Mouse (Mus musculus) limb, embryonic 14.5 days (tissue): ENCODE measurements around the gene 4930558C23Rik. TPM values are rescaled to one million over a fixed set of nuclear protein-coding genes. Genes with fewer than 3 reads are reported as not detected.
A peak's percentile ranks its signal among the peaks of the same experiment; 100 is the strongest.
"Not testable (repeated sequence)": the region's sequence is repeated elsewhere in the genome, so short reads cannot be mapped to it uniquely, and the experiment has no call there.

Experiments
- ATAC-seq: fragments of 200-750 bp; cut with Nextera tagmentation; 2 replicates; pipeline ENCODE4 v1.8.0; 2017; ENCODE audit warnings: low read depth, moderate number of reproducible peaks, moderate TSS enrichment; ENCODE audit not compliant: low FRiP score
- DNase-seq: peaks from one replicate; pipeline ENCODE4 v3.0.0-alpha.2; 2015; ENCODE audit warnings: low spot score
- H3K27ac ChIP-seq: fragments of 300-500 bp; sonication (generic); replicated peaks from 2 replicates; pipeline ENCODE4 v1.5.1; 2014; ENCODE audit warnings: low read depth, mild to moderate bottlenecking, low read length, moderate library complexity, mixed read lengths
- H3K27me3 ChIP-seq: fragments of 300-500 bp; sonication (generic); 2 replicates; pipeline ENCODE4 v1.6.1; 2014; ENCODE audit warnings: low read length, mixed read lengths; ENCODE audit not compliant: control insufficient read depth, insufficient read depth
- H3K36me3 ChIP-seq: fragments of 300-500 bp; sonication (generic); 2 replicates; pipeline ENCODE4 v1.6.1; 2014; ENCODE audit warnings: mild to moderate bottlenecking, low read length, moderate library complexity, mixed read lengths; ENCODE audit not compliant: control insufficient read depth, insufficient read depth
- H3K4me1 ChIP-seq: fragments of 300-500 bp; sonication (generic); 2 replicates; pipeline ENCODE4 v1.6.1; 2014; ENCODE audit warnings: antibody characterized with exemption, low read length, mixed read lengths; ENCODE audit not compliant: control insufficient read depth, insufficient read depth
- H3K4me2 ChIP-seq: fragments of 300-500 bp; sonication (generic); replicated peaks from 2 replicates; pipeline ENCODE4 v1.6.1; 2014; ENCODE audit warnings: low read depth, mild to moderate bottlenecking, low read length, moderate library complexity; ENCODE audit not compliant: severe bottlenecking
- H3K4me3 ChIP-seq: fragments of 300-500 bp; sonication (generic); replicated peaks from 2 replicates; pipeline ENCODE4 v1.5.1; 2014; ENCODE audit warnings: low read length
- H3K9ac ChIP-seq: fragments of 300-500 bp; sonication (generic); 2 replicates; pipeline ENCODE4 v1.6.1; 2014; ENCODE audit warnings: mild to moderate bottlenecking, low read depth, low read length, moderate library complexity; ENCODE audit not compliant: severe bottlenecking
- H3K9me3 ChIP-seq: fragments of 300-500 bp; sonication (generic); 2 replicates; pipeline ENCODE4 v1.6.1; 2016; ENCODE audit warnings: low read length; ENCODE audit not compliant: control insufficient read depth
- POLR2A ChIP-seq: fragments of 200-500 bp; IDR thresholded peaks from 2 replicates; pipeline ENCODE4 v1.8.0; 2012; ENCODE audit warnings: inconsistent platforms, mild to moderate bottlenecking, moderate library complexity, borderline replicate concordance; ENCODE audit not compliant: insufficient read depth, insufficient read length; ENCODE audit errors: extremely low read depth
- whole genome bisulfite sequencing: fragments of 180-500 bp; shearing (Covaris S2); extraction: QIAGEN DNeasy Blood & Tissue Kit; methylation state at CpG from one replicate; pipeline ENCODE4 v1.1.7; 2014; 5-methylcytosine and 5-hydroxymethylcytosine counted together
- polyA plus RNA-seq, 2 experiments: library from polyadenylated mRNA; depleted of rRNA in 1 of 2; stranded (reverse) in 1 of 2; unstranded in 1 of 2; fragments of >200 nt; fragmentation: Nextera tagmentation in 1 of 2; extraction: Ambion mirVana in 1 of 2; gene quantifications; 2 replicates each; pipeline versions ENCODE4 v1.2.1 to v1.2.3; 2012 to 2014

The 4930558C23Rik gene
- polyA plus RNA-seq, 2 experiments = 0.18 TPM; not detected in 1

DNA sequence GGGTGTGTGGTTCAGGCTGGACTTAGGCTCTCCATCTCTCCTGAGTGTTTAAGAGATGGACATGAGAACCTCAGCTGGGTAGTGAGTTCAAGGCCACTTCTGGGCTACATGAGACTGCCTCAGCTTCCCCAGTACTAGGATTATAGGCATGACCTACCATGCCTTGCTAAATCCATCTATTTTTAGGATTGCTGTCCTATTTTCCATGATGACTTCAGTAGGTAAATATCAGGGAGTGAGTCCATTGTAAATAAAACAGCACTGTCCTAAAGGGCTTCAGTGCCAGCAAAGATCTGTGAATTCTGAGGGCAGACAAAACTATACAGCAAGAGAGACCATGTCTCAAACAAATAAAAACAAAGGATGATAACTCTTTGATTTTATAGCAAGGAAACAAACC, 37.0 kb upstream of the 4930558C23Rik start:
- no peak for ATAC-seq
- no peaks in the 10 kb centered on the region for H3K27me3 ChIP-seq
- no peak for DNase-seq
- peaks cover 21% of the 10 kb centered on the region for H3K36me3 ChIP-seq
- no peak overlapping the region for H3K4me3 ChIP-seq
- H3K9ac ChIP-seq = no peak overlapping the region
- H3K4me1 ChIP-seq = peaks cover 8% of the 10 kb centered on the region
- no peak for TF ChIP-seq POLR2A
- H3K9me3 ChIP-seq = no peaks in the 10 kb centered on the region
- no peak overlapping the region for H3K27ac ChIP-seq
- no peak overlapping the region for H3K4me2 ChIP-seq

DNA sequence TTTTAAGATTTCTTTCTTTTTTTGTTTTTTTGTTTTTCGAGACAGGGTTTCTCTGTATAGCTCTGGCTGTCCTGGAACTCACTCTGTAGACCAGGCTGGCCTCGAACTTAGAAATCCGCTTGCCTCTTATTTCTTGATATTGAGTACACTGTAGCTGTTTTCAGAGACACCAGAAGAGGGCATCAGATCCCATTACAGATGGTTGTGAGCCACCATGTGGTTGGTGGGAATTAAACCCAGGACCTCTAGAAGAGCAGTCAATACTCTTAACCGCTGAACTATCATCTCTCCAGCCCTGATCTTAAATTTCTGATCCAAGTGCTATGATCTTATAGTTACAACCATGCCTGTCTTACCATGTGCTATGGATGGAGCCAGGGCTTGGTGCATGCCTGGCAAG, 36.0 kb upstream of the 4930558C23Rik start:
- H3K4me1 ChIP-seq, DNase-seq, H3K27ac ChIP-seq, H3K4me3 ChIP-seq, H3K9me3 ChIP-seq, H3K27me3 ChIP-seq, H3K4me2 ChIP-seq, ATAC-seq, H3K9ac ChIP-seq: not testable (repeated sequence)
- peaks cover 21% of the 10 kb centered on the region for H3K36me3 ChIP-seq
- 94% methylated on average over 4 of the region's 4 CpGs for WGBS

DNA sequence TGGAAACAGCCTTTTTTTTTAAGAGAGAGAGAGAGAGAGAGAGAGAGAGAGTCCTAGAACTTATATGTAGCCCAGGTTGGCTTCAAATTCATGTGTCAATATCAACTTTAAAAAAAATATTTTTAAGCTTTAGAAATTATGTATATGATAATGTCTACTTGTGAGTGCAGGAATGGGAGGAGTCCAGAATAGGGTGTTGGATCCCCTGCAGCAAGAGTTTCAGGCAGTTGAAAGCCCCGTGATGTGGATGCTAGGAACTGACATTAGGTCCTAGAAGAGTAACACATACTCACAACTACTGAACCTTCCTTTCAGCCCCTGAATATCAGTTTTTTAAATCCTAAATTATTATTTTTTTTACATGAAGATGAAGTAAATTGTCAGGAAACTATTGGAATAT, 32.9 kb upstream of the 4930558C23Rik start:
- Histone ChIP-seq H3K27me3 (no peaks in the 10 kb centered on the region), H3K27ac (no peak overlapping the region), H3K36me3 (peaks cover 21% of the 10 kb centered on the region), H3K4me1 (peaks cover 8% of the 10 kb centered on the region), H3K9ac (no peak overlapping the region), H3K4me3 (peak overlapping the region; percentile 88), H3K4me2 (peak overlapping the region; percentile 72), H3K9me3 (no peaks in the 10 kb centered on the region)
- ATAC-seq (no peak), DNase-seq (no peak)
- WGBS = 47% methylated on average over 1 of the region's 1 CpGs
- no peak for TF ChIP-seq POLR2A

DNA sequence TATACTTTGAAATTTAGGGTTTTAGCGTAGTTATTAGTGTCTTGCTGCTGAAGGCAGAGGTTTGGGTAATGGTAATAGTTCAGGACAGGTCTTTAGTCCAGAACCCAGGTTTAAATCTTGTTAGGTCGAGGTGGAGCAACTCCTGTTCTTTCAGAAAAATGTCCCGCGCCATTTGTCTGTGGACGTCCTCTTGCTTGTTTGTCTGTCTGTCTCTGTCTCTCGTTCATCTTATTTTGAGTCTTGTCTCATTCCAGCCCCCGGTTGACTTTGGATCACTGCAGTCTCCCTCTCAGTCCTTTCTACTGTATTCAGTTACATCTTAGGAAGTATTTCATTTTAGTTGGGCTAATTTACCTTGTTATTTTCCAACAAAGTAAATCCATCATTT, 32.3 kb upstream of the 4930558C23Rik start:
- DNase-seq = no peak
- ATAC-seq = no peak
- WGBS = 5% methylated on average over 7 of the region's 7 CpGs
- Histone ChIP-seq H3K9me3 (no peaks in the 10 kb centered on the region), H3K27me3 (no peaks in the 10 kb centered on the region), H3K9ac (peak overlapping the region; percentile 84), H3K36me3 (peaks cover 21% of the 10 kb centered on the region), H3K4me2 (peak overlapping the region; percentile 72), H3K4me3 (peak overlapping the region; percentile 88), H3K27ac (peak overlapping the region; percentile 82), H3K4me1 (peaks cover 8% of the 10 kb centered on the region)
- TF ChIP-seq POLR2A = no peak

DNA sequence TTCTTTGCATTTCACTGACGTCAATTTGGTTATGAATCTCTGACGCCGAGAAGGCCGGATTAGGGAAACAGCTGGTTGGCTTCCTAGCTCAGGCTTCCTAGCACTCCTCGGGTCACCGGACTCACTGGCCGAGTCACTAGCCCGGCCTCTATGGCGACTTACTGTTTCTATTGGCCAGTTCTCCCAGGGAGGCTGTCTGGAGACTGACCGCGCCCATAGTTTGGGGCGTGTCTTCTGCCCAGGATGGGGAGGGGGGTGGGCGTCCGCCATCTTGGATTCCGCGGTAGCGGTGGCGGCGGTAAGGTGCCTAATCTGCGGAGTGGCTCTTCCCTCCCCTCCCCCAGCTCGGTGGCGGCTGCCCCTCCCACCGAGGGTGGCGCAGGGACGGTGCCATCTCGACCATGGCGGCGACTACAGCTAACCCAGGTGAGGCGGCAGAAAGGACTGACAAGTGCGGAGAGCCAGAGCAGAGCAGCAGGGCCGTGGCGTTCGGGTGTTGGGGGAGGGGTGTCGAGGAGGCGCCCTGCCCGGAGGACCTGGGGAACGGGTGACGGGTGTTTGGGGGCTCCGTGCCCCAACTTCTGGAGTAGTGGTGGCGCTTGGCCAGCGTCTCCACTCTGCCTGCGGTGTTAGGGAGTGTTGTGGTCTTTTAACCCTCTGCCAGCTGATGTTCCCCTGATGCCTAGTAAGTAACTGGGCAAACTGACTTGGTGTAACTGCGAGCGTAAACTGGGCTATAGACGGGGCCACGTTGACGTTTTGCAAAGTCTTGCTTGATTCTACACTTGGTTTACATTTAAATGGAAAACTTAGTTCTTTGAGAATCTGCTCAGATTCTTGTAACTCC, 31.7 kb upstream of the 4930558C23Rik start, which contains the start of gene Arnt:
Gene Arnt, plus strand, starts transcription at position 253 of the 847 bp plus-strand sequence.
- 0 out of 2 replicates have a peak, but pooled peaks have one; percentile 57 for TF ChIP-seq POLR2A
- WGBS = under 1% methylated on average over 47 of the region's 47 CpGs

More for the DNA sequence above, 31.7 kb upstream of the 4930558C23Rik start, which contains the start of gene Arnt:
- Histone ChIP-seq H3K4me1 (peaks cover 8% of the 10 kb centered on the region), H3K9ac (peak within 1 kb of the TSS; percentile 84), H3K9me3 (no peaks in the 10 kb centered on the region), H3K27ac (peak within 1 kb of the TSS; percentile 82), H3K36me3 (peaks cover 21% of the 10 kb centered on the region), H3K4me3 (peak within 1 kb of the TSS; percentile 88), H3K27me3 (no peaks in the 10 kb centered on the region), H3K4me2 (peak within 1 kb of the TSS; percentile 72)
- DNase-seq = peak; percentile 97
- ATAC-seq = peak; percentile 99
